Mouse (Mus musculus) midbrain, embryonic 13.5 days (tissue): ENCODE data around the gene Wdr17. TPM values are rescaled to one million over a fixed set of nuclear protein-coding genes. Genes with fewer than 3 reads are reported as not detected.

ENCODE experiments used
- ATAC-seq: fragments of 200-750 bp; cut with Nextera tagmentation; 2 replicates; pipeline ENCODE4 v1.8.0; 2017; ENCODE audit warnings: mild to moderate bottlenecking, moderate TSS enrichment, moderate library complexity
- H3K27ac ChIP-seq: fragments of 300-500 bp; sonication (generic); 2 replicates; pipeline ENCODE4 v1.5.1; 2015; ENCODE audit warnings: inconsistent platforms, mild to moderate bottlenecking, moderate library complexity
- H3K27me3 ChIP-seq: fragments of 300-500 bp; sonication (generic); 2 replicates; pipeline ENCODE4 v1.6.1; 2015; ENCODE audit warnings: mild to moderate bottlenecking, inconsistent platforms
- H3K36me3 ChIP-seq: fragments of 300-500 bp; sonication (generic); 2 replicates; pipeline ENCODE4 v1.6.1; 2015; ENCODE audit warnings: mild to moderate bottlenecking, inconsistent platforms
- H3K4me1 ChIP-seq: fragments of 300-500 bp; sonication (generic); replicated peaks from 2 replicates; pipeline ENCODE4 v1.6.1; 2015; ENCODE audit warnings: inconsistent platforms
- H3K4me2 ChIP-seq: fragments of 300-500 bp; sonication (generic); replicated peaks from 2 replicates; pipeline ENCODE4 v1.6.1; 2015; ENCODE audit warnings: moderate library complexity, mild to moderate bottlenecking, inconsistent platforms
- H3K4me3 ChIP-seq: fragments of 300-500 bp; sonication (generic); replicated peaks from 2 replicates; pipeline ENCODE4 v1.5.1; 2015; ENCODE audit warnings: mild to moderate bottlenecking, inconsistent platforms
- H3K9ac ChIP-seq: fragments of 300-500 bp; sonication (generic); replicated peaks from 2 replicates; pipeline ENCODE4 v1.6.1; 2015; ENCODE audit warnings: mild to moderate bottlenecking, inconsistent platforms
- H3K9me3 ChIP-seq: fragments of 300-500 bp; sonication (generic); 2 replicates; pipeline ENCODE4 v1.6.1; 2016; ENCODE audit warnings: mild to moderate bottlenecking, inconsistent platforms
- WGBS: fragments of 180-500 bp; shearing (Covaris S2); methylation state at CpG from one replicate; pipeline ENCODE4 v1.1.7; 2015; 5-methylcytosine and 5-hydroxymethylcytosine counted together
- polyA plus RNA-seq: library from polyadenylated mRNA; unstranded; fragments of >200 nt; fragmentation: Nextera tagmentation; extraction: Ambion mirVana; gene quantifications from 2 replicates; pipeline ENCODE4 v1.2.1, GENCODE M21; 2015

Gene Wdr17
- polyA plus RNA-seq, 1 experiment from 2014 or later = 9.5 TPM

DNA sequence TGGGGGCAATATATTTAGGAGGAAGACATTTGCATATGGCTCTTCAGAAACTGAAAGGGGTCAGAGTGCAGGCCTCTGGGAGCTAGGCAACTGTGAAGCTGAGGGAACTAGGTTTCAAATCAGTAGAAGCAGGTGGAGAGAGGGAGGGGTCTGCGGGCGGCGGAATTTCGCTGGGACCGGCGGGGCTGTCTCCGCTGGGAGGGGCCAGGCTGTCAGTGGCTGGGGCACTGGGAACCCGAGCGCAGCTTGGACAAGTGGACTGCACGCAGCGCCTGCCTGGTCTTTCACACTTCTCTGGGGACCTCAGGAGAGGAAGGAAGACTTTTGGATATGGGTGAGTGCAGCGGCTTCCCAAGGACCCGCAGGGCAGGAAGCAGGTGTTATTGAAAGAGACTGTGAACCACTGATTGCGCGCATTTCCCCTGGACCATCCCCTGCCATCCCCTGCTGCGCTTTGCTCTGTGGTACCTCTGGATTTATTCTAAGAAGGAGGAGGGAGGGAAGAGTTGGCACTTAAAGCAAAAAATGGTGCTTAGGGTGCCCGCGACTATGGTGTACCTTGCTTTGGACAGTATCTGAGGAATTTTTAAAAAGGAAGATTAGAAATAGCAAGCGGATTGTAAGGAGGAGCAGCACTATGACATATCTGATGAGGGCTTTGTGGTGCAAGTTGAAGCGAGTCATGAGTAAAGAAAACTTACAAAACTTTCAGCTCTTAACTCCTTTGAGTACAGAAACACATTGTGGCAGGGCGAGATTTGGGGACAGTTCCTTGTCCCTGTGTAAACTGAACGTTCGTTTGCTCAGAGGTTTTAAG lies 107.5 kb downstream of the Wdr17 start:
- Histone ChIP-seq H3K4me2 (peak overlapping the region; percentile 83), H3K4me1 (peaks cover 16% of the 10 kb centered on the region), H3K27ac (peak overlapping the region; percentile 71), H3K36me3 (no peaks in the 10 kb centered on the region), H3K27me3 (no peaks in the 10 kb centered on the region), H3K9ac (peak overlapping the region; percentile 65), H3K4me3 (peak overlapping the region; percentile 47), H3K9me3 (no peaks in the 10 kb centered on the region)
- peak; percentile 78 for ATAC-seq
- WGBS = under 1% methylated on average over 23 of the region's 23 CpGs

DNA sequence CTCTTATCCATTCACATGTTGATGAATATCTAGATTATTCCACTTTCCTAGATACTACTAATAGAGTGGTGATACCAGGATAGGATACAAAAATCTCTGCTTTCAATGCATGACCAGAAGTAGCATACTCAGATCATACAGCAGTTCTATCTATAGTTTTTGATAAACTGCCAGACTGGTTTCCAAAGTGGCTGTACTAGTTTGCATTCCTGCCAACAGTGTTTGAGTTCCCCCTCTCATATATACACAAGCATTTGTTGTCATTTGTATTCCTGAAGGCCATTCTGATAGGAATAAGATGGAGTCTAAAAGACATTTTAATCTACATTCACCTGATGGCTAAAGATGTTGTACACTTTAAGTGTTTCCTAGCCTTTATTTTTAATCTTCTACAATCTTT lies 110.0 kb downstream of the Wdr17 start:
- no peak overlapping the region for H3K4me2 ChIP-seq
- H3K36me3 ChIP-seq = no peaks in the 10 kb centered on the region
- no peak overlapping the region for H3K4me3 ChIP-seq
- peaks cover 16% of the 10 kb centered on the region for H3K4me1 ChIP-seq
- H3K27me3 ChIP-seq = no peaks in the 10 kb centered on the region
- no peak overlapping the region for H3K27ac ChIP-seq
- H3K9me3 ChIP-seq = no peaks in the 10 kb centered on the region
- ATAC-seq = no peak
- no peak overlapping the region for H3K9ac ChIP-seq

DNA sequence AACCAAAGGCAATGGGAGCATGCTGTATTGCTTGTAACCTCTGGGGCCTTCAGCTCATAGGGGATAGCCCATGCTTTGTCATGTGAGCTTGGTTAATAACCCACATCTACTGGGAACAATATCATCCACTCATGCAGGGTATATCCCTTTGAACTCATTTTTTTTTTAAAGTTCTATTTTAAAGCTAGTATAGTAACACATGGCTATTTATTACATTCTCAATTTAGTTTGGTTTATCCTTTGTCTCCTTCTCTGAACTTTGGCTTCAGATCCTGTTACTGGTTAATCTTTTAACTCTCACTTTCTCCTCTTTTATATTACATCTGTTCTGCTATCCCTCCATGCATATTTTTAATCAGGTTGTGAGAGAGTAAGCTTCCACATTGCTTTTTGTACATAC lies 110.7 kb downstream of the Wdr17 start:
- Histone ChIP-seq H3K4me3 (no peak overlapping the region), H3K9ac (no peak overlapping the region), H3K9me3 (no peaks in the 10 kb centered on the region), H3K4me2 (no peak overlapping the region), H3K4me1 (peaks cover 16% of the 10 kb centered on the region), H3K27me3 (no peaks in the 10 kb centered on the region), H3K27ac (no peak overlapping the region), H3K36me3 (no peaks in the 10 kb centered on the region)
- no peak for ATAC-seq

DNA sequence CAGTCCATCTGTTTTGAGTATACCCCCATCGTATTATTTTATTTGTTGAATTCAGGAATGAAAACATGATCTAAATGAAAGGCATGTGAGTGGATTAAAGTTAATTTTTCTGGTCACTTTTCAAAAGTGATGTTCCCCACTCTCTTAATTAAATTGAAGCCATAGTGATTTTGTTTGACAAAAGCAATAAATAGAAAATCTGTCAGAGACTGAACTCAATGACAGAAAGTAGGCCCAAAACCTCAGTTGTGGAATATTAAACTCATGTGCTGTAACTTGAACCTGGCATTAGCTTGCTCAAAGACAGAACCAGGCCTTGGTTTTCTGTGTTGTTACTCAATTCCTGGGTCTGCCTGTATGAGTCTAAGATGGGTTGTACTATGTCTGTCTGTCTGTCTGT lies 129.3 kb downstream of the Wdr17 start:
- Histone ChIP-seq H3K9ac (no peak overlapping the region), H3K36me3 (no peaks in the 10 kb centered on the region), H3K4me3 (no peak overlapping the region), H3K9me3 (no peaks in the 10 kb centered on the region), H3K27ac (no peak overlapping the region), H3K4me2 (no peak overlapping the region), H3K4me1 (no peaks in the 10 kb centered on the region), H3K27me3 (no peaks in the 10 kb centered on the region)
- ATAC-seq = no peak
- WGBS = 88% methylated on average over 1 of the region's 1 CpGs

DNA sequence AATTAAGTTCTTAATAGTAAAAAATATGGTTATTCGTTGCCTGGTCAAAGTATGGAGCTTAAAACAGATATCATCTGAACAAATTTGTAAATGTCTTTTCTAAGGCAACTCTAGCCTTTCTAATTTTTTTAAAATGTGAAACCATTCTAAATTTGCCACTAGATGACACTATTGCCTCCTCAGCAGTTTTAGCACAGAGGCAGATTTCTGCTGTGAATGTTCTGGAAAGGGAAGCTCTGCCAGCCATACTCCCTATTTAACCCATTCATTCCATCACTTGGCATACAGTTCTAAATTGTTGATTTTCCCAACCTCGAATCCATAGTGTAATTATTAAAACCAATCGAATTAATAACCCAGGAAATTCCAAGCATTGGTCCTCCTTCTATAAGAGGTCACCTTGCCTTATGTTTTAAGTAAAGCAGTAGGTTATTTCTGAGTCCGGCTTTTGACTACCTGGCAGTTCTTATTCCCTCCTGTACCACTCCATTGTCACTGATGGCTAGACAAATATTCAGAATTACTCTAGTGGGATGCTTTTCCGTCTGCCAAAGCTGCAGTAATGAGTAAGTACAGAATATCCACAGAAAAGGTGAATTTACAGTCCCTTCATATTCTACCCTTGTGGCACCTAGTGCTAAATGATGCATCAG lies 150.2 kb downstream of the Wdr17 start:
- ATAC-seq = no peak
- Histone ChIP-seq H3K4me1 (no peaks in the 10 kb centered on the region), H3K9ac (no peak overlapping the region), H3K36me3 (no peaks in the 10 kb centered on the region), H3K27me3 (no peaks in the 10 kb centered on the region), H3K4me3 (no peak overlapping the region), H3K27ac (no peak overlapping the region), H3K4me2 (no peak overlapping the region), H3K9me3 (no peaks in the 10 kb centered on the region)
- WGBS = 63% methylated on average over 5 of the region's 5 CpGs

DNA sequence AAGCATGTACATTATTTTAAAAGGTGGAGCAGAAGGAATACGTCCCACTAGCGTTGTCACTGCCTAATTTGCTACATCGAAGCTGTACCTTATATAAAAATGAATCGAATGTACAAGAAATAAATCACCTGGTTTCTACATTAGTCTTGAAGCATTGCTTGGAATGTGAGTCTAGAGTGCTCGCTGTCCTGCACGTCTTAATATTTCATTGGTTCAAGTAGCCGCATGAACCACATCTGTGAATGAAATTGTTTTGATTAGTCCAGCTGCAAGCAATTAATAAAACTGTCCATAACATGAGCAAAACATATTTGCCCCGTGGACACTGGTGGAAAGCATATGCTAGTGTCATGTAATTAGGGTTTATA lies 162.3 kb downstream of the Wdr17 start:
- Histone ChIP-seq H3K27me3 (no peaks in the 10 kb centered on the region), H3K9ac (peak overlapping the region; percentile 47), H3K4me1 (peaks cover 6% of the 10 kb centered on the region), H3K9me3 (no peaks in the 10 kb centered on the region), H3K27ac (peak overlapping the region; percentile 36), H3K4me2 (peak overlapping the region; percentile 59), H3K4me3 (peak overlapping the region; percentile 64), H3K36me3 (no peaks in the 10 kb centered on the region)
- ATAC-seq = peak; percentile 61
- whole genome bisulfite sequencing = 19% methylated on average over 8 of the region's 8 CpGs

DNA sequence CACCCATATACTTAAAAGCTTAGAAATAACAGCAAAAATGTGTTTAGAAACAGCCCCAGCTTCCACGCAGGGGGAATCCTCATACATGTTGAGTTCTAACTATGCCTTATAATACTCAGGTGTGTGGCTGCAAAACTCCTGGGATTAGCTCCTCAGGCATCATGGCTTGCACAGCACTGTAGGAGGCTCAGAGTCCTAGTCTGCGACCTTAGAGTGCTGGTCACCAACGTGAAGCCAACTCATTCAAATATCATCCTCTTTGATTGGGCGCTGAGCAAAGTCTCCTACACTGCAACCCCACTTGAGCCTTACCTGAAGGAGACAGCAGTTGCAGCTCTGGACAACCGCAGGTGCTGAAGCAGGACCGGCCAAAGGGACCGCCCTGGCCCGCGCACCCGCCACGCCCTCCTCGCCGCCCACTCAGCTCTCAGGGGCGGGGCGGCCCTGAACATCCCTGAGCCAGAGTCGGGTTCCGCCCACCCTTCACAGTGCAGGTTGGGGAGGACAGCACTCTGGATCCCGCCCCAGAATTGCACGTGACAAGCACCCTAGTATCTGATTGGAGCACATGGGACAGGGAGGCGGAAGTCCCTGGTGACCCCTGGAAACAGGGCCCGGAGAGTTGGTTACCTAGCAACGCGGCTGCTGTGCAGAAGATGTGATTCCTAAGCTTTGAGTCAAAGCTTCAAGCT lies 162.9 kb downstream of the Wdr17 start:
- ATAC-seq = peak; percentile 100
- H3K9ac ChIP-seq = peak overlapping the region; percentile 64
- H3K9me3 ChIP-seq = no peaks in the 10 kb centered on the region
- 1% methylated on average over 23 of the region's 23 CpGs for WGBS
- H3K27ac ChIP-seq = peak overlapping the region; percentile 47
- H3K4me3 ChIP-seq = peak overlapping the region; percentile 64
- peaks cover 6% of the 10 kb centered on the region for H3K4me1 ChIP-seq
- H3K4me2 ChIP-seq = peak overlapping the region; percentile 59
- no peaks in the 10 kb centered on the region for H3K27me3 ChIP-seq
- no peaks in the 10 kb centered on the region for H3K36me3 ChIP-seq

DNA sequence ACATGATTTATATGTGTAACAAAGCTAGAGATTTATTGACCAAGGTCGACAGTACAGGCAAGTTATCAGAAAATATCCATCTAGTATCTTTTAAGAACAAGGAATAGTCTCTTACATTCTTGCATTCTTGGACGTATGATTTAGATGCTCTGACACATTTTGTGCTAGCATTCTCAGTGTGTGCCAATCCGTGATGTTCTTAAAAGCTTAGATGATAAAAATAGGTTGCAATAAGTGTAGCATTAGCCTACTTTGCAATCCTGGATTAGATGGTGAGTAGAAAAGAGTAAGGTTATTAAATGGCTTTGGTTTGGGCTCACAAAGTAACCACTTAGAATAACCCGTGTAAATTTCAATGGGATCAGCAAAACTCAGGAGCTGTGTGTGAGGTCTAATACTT lies 168.5 kb downstream of the Wdr17 start:
- Histone ChIP-seq H3K36me3 (no peaks in the 10 kb centered on the region), H3K4me2 (no peak overlapping the region), H3K27ac (no peak overlapping the region), H3K4me1 (no peaks in the 10 kb centered on the region), H3K9ac (no peak overlapping the region), H3K4me3 (no peak overlapping the region), H3K9me3 (no peaks in the 10 kb centered on the region), H3K27me3 (no peaks in the 10 kb centered on the region)
- no peak for ATAC-seq
- 76% methylated on average over 4 of the region's 4 CpGs for WGBS

DNA sequence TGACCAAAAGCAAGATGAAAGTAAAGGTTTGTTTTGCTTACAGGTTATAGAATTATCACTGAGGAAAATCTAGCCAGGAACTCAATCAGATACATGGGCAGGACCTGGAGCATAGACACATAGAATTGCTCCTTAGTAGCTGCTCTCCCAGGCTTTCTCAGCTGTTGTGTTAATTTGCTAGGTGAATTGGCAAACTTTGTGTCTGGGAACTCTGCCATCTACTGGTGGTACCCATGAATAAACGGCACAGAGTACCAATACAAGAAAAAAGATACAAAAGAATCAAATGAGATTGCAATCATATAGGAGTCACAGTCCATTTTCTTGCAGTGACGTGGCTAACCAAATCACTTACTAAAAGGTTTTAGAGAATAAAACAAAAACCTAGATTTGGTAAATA lies 181.2 kb downstream of the Wdr17 start:
- no peaks in the 10 kb centered on the region for H3K9me3 ChIP-seq
- ATAC-seq = no peak
- no peaks in the 10 kb centered on the region for H3K36me3 ChIP-seq
- H3K27me3 ChIP-seq = no peaks in the 10 kb centered on the region
- no peak overlapping the region for H3K4me3 ChIP-seq
- no peak overlapping the region for H3K4me2 ChIP-seq
- no peak overlapping the region for H3K9ac ChIP-seq
- WGBS = 54% methylated on average over 2 of the region's 2 CpGs
- no peaks in the 10 kb centered on the region for H3K4me1 ChIP-seq
- H3K27ac ChIP-seq = no peak overlapping the region

DNA sequence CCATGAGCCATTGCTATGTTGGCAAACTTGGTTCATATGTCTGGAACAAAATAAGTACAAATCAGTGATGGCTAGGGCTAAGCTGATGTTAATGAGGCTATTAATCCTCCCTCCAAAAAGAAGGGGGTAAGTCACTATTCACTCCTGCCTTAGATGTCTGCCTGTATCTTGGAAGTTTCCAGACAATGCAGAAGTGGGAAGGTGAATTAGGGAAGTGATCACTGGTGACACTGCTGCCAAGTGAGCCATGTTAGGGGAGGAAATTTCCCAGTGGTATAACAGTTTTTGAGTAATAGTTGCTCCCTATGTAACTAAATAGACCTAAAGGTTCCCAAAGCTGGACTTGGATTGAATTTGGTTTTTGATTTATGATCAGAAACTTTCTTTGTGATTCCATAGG lies 215.2 kb downstream of the Wdr17 start:
- no peaks in the 10 kb centered on the region for H3K4me1 ChIP-seq
- no peak for ATAC-seq
- H3K9ac ChIP-seq = no peak overlapping the region

DNA sequence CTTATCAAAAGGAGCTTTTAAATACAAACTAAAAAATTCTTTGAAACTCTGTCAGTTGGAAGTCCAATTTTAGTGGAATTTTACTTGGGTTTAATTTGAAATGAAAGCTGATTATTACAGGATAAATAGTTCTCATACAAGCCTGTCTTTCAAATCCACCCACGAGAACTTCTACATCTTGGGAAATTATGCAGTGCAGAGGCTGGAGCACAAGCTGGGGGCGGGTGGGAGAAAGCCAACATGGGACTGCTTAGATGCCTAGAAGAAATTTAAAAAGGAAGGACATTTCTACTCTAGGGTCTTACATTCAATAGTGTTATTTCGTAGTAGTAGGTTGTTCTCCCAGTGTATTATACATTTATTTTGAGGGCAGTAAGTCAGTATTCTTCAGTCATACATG lies 219.2 kb downstream of the Wdr17 start:
- no peak for ATAC-seq
- no peak overlapping the region for H3K27ac ChIP-seq
- H3K4me3 ChIP-seq = no peak overlapping the region
- H3K4me2 ChIP-seq = no peak overlapping the region
- no peaks in the 10 kb centered on the region for H3K4me1 ChIP-seq
- H3K36me3 ChIP-seq = no peaks in the 10 kb centered on the region
- no peak overlapping the region for H3K9ac ChIP-seq
- H3K9me3 ChIP-seq = no peaks in the 10 kb centered on the region
- WGBS = 85% methylated on average over 3 of the region's 3 CpGs
- no peaks in the 10 kb centered on the region for H3K27me3 ChIP-seq

More for the DNA sequence above, 215.2 kb downstream of the Wdr17 start:
- H3K36me3 ChIP-seq = no peaks in the 10 kb centered on the region
- no peak overlapping the region for H3K4me3 ChIP-seq
- H3K27ac ChIP-seq = no peak overlapping the region
- H3K27me3 ChIP-seq = no peaks in the 10 kb centered on the region
- H3K9me3 ChIP-seq = no peaks in the 10 kb centered on the region
- no peak overlapping the region for H3K4me2 ChIP-seq

DNA sequence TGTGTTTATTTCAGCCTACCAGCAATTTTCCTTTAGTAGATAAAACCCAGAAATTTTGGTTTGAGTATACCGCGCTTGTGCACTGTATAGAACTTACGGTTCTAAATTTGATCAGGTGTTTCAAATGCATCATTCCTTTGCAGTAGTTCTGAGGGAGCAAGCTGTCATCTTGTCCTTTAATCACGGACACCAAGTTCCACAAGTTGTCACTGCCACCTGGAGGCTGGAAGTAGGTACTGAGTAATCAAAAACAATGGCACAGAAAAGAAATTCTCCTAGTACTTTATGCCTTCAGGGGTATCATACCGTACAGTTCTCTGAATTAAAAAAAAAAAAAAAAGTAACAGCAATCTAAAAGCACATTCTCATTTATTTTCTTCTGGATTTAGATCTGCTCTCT lies 226.3 kb downstream of the Wdr17 start:
- peak; percentile 67 for ATAC-seq
- Histone ChIP-seq H3K4me2 (no peak overlapping the region), H3K27me3 (no peaks in the 10 kb centered on the region), H3K9ac (no peak overlapping the region), H3K36me3 (no peaks in the 10 kb centered on the region), H3K4me3 (no peak overlapping the region), H3K9me3 (no peaks in the 10 kb centered on the region), H3K4me1 (no peaks in the 10 kb centered on the region), H3K27ac (no peak overlapping the region)
- WGBS = 47% methylated on average over 5 of the region's 5 CpGs
